Mouse (Mus musculus) effector memory CD4-positive, alpha-beta T cell, adult 7 months (primary cell): ENCODE measurements around the gene Nkapd1. TPM values are rescaled to one million over a fixed set of nuclear protein-coding genes. Genes with fewer than 3 reads are reported as not detected.

Experiments used
- polyA plus RNA-seq: library from polyadenylated mRNA; unstranded; fragments of 100-300 nt; shearing (Covaris generic); gene quantifications from one replicate; pipeline ENCODE4 v1.2.1, GENCODE M21; 2017

Nkapd1 gene
- polyA plus RNA-seq = 27.3 TPM

DNA sequence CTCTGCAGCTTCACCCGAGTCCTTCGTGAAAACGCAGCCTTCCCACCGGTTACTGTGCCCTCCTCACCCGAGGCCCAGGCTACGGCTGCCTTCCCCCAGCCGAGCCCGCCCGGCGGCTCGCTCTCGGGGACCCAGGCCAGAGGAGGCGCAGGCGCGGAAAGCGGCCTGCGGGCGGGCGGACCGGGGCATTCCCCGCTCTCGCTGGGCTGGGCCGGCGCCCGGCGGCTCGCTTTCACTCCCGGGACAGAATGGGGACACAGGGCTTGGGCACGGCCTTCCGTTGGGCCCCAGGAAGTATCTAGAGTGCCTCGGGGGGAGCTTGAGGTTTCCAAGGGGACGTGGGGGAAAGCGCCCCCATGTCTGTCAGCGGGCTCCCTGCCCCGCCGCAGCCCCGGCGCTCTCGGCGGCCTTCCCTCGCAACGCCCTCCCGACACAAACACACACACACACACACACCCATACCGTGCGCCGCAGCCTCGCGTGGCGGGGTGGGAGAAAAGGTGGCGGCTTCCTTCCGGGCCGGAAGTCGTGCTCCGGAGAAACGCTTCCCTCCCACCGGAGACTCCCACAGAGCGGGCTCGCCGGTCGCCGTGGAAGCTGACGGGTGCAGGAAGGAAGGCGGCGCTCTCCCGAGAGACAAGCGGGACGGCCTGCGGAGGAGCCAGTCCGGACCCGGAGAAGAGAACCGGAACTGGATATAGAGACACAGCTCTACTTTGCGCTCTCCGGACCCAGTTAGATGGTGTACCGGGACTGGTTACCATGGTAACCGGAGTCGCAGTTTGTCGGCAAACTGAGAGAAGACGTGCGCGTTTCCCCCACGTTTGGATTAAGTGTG, at the start of gene Nkapd1, which contains the start of gene Pih1d2:
Gene Nkapd1 (minus strand): TSS at position 699 of the 838 bp plus-strand sequence.
Gene Pih1d2 (plus strand): TSS at position 556 of the 838 bp plus-strand sequence.

DNA sequence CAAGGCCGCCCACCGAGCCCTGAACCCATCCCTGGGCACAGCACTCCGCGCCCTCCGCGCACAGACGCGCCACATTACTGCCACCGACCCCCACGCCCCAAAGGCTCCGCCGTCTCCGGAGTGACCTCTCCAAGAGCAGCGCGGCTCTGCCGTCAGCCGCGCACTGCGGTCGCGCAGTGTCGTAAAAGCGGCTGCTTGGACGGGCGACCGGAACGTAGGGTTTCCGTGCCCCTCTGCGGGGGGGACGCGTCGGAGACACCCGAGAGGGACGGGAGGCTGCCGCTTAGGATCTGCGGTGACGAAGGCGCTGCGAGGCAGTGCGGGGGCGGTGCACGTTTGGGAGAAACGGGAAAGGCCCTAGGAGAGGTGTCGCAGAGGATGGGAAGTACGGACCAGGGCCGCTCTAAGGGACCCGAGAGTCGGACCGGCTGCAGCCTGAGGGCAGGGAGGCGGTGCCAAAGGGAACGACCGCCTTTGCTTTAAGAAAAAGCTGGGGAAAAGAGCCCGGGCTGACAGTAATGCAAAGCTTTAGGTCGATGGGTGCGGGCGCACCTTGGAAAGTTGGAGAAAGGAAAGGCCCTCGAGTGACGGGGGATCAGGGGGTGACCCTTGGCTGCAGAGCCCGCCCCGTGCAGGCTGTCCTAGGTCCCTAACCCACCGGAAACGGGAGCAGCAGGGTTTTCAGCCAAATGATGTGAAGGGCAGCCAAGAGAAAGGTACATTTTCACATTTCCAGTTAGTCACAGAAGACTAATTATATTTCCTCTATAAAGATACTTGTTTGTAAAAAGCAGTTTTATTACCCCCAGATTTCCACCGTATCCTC, 42.3 kb upstream of the Nkapd1 start, which contains the start of gene Dlat:
Gene Dlat (minus strand): TSS at position 389 of the 826 bp plus-strand sequence.

DNA sequence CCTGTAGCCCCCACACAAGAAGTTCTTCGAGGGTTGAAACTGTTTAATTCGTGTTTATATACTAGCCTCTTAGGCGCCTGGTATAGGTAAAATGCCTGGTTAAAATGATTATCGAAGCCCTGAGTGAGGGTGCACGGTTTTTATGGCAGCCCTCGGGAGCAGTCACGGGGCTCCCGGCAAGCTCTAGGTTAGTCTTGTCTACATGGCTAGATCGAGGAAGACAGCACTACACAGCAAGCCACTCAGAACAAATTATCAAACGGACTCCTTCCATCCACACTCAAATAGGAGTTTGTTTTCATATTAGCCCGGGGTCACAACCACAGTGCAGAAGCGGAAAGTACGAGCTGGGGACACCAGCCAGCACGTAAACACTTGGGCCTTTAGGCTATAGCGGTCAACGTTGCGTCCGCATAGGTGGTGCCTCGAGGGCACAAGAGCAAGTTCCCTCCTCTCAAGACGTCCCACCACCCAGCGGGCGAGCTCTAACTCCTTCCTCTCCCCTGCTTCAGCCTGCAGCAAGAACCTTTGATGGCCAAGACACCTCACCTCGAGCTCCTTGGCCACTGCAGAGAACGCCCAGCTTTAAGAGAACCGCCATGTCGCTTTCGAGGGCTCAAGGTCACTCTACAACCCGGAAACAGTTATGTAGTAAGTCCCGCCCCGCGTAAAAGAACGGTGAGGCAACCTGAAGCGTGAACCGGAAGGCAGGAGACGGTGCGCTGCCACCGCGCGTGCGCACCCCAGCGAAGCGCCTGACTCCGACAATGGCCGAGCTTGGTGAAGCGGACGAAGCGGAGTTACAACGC, 13.9 kb downstream of the Nkapd1 start, which contains the start of the genes Sdhd and Timm8b:
Gene Sdhd (minus strand): TSS at position 624 of the 809 bp plus-strand sequence.
Gene Timm8b (plus strand): TSS at position 722 of the 809 bp plus-strand sequence.

DNA sequence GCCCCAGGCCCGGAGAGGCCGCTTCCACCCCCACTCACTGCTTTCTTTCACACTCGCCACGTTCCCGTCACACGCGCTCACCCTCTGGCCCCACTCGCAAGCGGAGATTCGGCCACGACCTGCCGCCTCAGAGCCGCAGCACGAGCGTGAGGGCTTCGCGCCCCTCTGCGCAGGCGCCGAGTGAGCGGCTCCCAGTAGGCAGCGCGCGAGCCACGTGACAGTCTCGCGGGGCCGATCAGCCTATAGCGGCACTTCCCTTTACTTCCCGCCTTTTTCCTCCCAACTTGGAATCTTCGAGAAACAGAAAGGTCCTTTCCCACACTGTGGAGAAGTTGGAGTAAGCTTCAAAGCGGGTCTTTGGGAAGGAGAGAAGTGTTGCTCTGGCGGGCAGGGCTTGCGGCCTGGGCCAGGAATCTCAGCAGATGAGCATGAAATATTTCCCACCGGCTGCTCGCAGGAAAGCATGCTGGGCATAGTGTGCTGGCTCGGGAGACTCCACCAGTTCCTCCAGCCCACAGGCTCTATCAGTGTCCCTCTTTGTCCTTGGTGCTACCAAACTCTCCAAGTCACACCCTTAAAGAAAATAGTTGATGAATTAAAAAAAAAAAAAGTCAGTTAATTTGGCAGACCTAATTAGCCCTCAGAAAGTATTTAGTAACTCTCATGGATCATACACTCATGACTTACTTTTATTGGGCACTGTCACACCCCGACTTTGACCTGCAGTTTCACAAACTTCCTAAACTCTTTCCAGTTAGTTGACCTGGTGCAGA, 55.9 kb downstream of the Nkapd1 start, which contains the start of gene Tex12:
Gene Tex12 (minus strand): TSS at position 181 of the 773 bp plus-strand sequence.

Other genes starting within 250 kb of the Nkapd1 start
- gene Plet1, start 122.9 kb downstream of the Nkapd1 start, polyA plus RNA-seq = not detected
- 42.5 TPM for gene Pts, start 88.7 kb downstream of the Nkapd1 start, polyA plus RNA-seq
- gene Il18, start 62.6 kb downstream of the Nkapd1 start, polyA plus RNA-seq = 3.3 TPM
- gene Bco2, start 62.3 kb downstream of the Nkapd1 start, polyA plus RNA-seq = 0.18 TPM
- not detected for gene Tex12, start 56.1 kb downstream of the Nkapd1 start, polyA plus RNA-seq
- gene Sdhd, start 13.7 kb downstream of the Nkapd1 start, polyA plus RNA-seq = 101 TPM
- 61.0 TPM for gene Timm8b, start 13.6 kb downstream of the Nkapd1 start, polyA plus RNA-seq
- gene Pih1d2, start 143 bp downstream of the Nkapd1 start, polyA plus RNA-seq = 2.7 TPM
- gene Dlat, start 42.3 kb upstream of the Nkapd1 start, polyA plus RNA-seq = 33.5 TPM
- gene Dixdc1, start 122.1 kb upstream of the Nkapd1 start, polyA plus RNA-seq = not detected
- gene 2310030G06Rik, start 129.1 kb upstream of the Nkapd1 start, polyA plus RNA-seq = not detected
- gene Cryab, start 133.9 kb upstream of the Nkapd1 start, polyA plus RNA-seq = not detected
- not detected for gene Hspb2, start 134.9 kb upstream of the Nkapd1 start, polyA plus RNA-seq
- 6.9 TPM for gene Fdxacb1, start 150.8 kb upstream of the Nkapd1 start, polyA plus RNA-seq
- gene Alg9, start 157.6 kb upstream of the Nkapd1 start, polyA plus RNA-seq = 22.8 TPM
- 8.7 TPM for gene 1110032A03Rik, start 158.1 kb upstream of the Nkapd1 start, polyA plus RNA-seq
- 43.9 TPM for gene Ppp2r1b, start 227.8 kb upstream of the Nkapd1 start, polyA plus RNA-seq